Mouse (Mus musculus) thymus, adult 2 months (tissue): ENCODE results near the gene Adm. TPM values are rescaled to one million over a fixed set of nuclear protein-coding genes. Genes with fewer than 3 reads are reported as not detected.
"Not testable (repeated sequence)": the region's sequence is repeated elsewhere in the genome, so short reads cannot be mapped to it uniquely, and the experiment has no call there.

Source experiments
- DNase-seq: peaks from one replicate; pipeline ENCODE4 v3.0.0; 2021
- H3K27ac ChIP-seq: fragments of 200-500 bp; 2 replicates; pipeline ENCODE4 v1.5.1; 2012; ENCODE audit warnings: low read length, control low read depth; ENCODE audit not compliant: control insufficient read depth, insufficient read depth
- H3K27me3 ChIP-seq: fragments of 200-500 bp; 2 replicates; pipeline ENCODE4 v1.6.1; 2012; ENCODE audit warnings: mild to moderate bottlenecking, low read length, moderate library complexity, mixed read lengths; ENCODE audit not compliant: control insufficient read depth, insufficient read depth
- H3K36me3 ChIP-seq: fragments of 200-500 bp; 2 replicates; pipeline ENCODE4 v1.6.1; 2012; ENCODE audit warnings: mild to moderate bottlenecking, low read length, moderate library complexity; ENCODE audit not compliant: control insufficient read depth, insufficient read depth
- H3K4me1 ChIP-seq: fragments of 200-500 bp; replicated peaks from 2 replicates; pipeline ENCODE4 v1.6.1; 2012; ENCODE audit warnings: low read length; ENCODE audit not compliant: control insufficient read depth, insufficient read depth
- H3K4me3 ChIP-seq: fragments of 200-500 bp; 2 replicates; pipeline ENCODE4 v1.5.1; 2012; ENCODE audit warnings: mild to moderate bottlenecking, low read length, control low read depth, moderate library complexity; ENCODE audit not compliant: control insufficient read depth, insufficient read depth
- CTCF ChIP-seq: fragments of 200-500 bp; IDR thresholded peaks from 2 replicates; pipeline ENCODE4 v1.5.1; 2012; ENCODE audit warnings: mild to moderate bottlenecking, control low read depth, low read length, moderate library complexity, borderline replicate concordance; ENCODE audit not compliant: control insufficient read depth, poor library complexity, insufficient read depth; ENCODE audit errors: extremely low read depth
- POLR2A ChIP-seq: fragments of 200-500 bp; IDR thresholded peaks from 2 replicates; pipeline ENCODE4 v1.6.1; 2012; ENCODE audit warnings: mild to moderate bottlenecking, low read length, control low read depth, moderate library complexity; ENCODE audit not compliant: control insufficient read depth, poor library complexity, insufficient read depth; ENCODE audit errors: extremely low read depth
- WGBS: fragments of 180-500 bp; shearing (Covaris S2); methylation state at CpG from one replicate; pipeline ENCODE4 v1.1.7; 2018; 5-methylcytosine and 5-hydroxymethylcytosine counted together
- polyA plus RNA-seq: library from polyadenylated mRNA; depleted of rRNA; stranded (reverse); fragments of >200 nt; gene quantifications from 2 replicates; pipeline ENCODE4 v1.2.3, GENCODE M21; 2012; rRNA removed

Gene Adm
- 12.0 and 14.1 TPM in 2 replicates for polyA plus RNA-seq

DNA sequence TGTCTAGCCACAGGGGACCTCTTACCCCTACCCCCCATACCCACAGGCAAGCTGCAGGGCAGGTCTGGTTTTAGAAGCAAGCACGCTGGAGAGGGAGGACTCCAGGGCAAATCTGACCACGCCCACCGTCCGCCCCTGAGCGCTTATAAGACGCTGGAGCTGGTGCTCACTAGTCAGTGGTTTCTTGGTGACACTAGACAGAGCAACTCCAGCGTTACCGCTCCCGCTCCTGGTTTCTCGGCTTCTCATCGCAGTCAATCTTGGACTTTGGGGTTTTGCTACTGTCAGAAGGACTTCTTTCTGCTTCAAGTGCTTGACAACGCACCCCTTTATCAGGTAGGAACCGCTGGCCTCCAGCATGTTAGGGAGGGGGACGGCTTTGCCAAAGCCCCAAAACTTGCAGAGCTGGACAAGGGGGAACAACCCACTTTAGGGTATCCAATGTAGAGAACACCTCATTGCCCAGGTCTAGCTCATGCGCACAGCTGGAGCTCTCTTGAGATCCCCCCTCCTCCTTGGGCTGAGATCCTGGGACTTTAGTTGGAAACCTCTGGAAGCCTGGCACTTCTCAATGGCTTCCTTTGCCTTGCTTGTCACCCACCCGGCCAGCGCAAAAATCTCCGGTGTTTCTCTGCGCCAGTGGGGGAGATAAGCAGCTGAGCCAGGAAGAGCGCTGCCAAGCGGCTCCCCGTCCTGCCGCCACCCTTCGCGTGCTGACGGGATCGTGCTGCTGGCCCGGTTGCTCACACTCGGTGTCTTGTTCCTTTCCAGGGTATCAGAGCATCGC, at the start of gene Adm:
Gene Adm (plus strand): TSS at position 176 of the 787 bp plus-strand sequence.
- WGBS, result 3% methylated on average over 30 of the region's 30 CpGs

DNA sequence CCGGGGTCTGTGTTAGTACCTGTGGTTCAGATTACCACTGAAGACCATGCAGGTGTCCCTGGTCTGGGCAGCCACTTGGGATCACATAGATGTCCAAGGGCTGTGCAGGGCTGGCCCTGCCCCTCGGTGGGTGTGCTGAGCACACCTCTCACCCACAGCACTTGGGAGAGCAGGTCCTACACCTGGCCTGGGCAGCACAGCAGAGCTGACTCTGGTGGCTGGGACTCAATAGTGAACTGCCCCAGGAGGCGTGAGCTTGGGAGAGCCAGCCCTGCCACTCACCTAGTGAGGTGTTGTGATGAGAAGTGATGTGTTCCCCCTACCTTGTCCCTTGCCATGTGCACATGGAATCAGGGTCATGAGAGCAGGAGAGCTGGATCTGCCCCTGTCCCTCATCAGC, 43.8 kb upstream of the Adm start:
- WGBS, result 96% methylated on average over 3 of the region's 3 CpGs
- Histone ChIP-seq H3K27ac (no peak overlapping the region), H3K36me3 (no peaks in the 10 kb centered on the region), H3K4me1 (no peaks in the 10 kb centered on the region), H3K27me3 (no peaks in the 10 kb centered on the region), H3K4me3 (no peak overlapping the region)
- TF ChIP-seq CTCF (no peak), POLR2A (no peak)
- no peak for DNase-seq

More for the DNA sequence above, at the start of gene Adm:
- Histone ChIP-seq H3K36me3 (no peaks in the 10 kb centered on the region), H3K4me3 (peak within 1 kb of the TSS; percentile 19), H3K27me3 (peaks cover 49% of the 10 kb centered on the region), H3K27ac (no peak within 1 kb of the TSS), H3K4me1 (peaks cover 23% of the 10 kb centered on the region)
- TF ChIP-seq CTCF (no peak), POLR2A (no peak)
- DNase-seq, result peak; percentile 58

DNA sequence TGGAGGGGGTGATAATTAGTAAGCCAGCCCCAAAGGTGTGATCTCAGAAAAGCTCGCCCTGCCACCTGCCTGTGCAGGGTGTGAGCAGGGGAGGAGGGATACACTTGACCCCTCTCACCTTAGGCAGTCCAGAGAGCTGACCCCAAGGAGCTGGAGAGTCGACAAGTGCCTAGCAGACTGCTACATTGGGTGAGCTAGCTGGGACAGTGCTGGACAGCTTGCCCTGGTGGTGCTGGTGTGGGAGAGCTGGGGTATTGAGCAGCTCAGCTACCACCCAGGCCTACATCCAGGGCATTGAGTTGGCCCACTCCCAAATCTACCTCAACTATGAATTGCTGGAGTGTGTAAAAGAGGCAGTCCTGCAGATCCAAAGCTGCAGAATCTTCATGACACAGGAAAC, 43.3 kb upstream of the Adm start:
- WGBS, result 88% methylated on average over 2 of the region's 2 CpGs
- H3K27ac ChIP-seq, result no peak overlapping the region
- no peaks in the 10 kb centered on the region for H3K27me3 ChIP-seq
- H3K4me1 ChIP-seq, result no peaks in the 10 kb centered on the region
- no peak for TF ChIP-seq POLR2A
- TF ChIP-seq CTCF, result no peak
- no peak overlapping the region for H3K4me3 ChIP-seq
- H3K36me3 ChIP-seq, result no peaks in the 10 kb centered on the region
- DNase-seq, result no peak

DNA sequence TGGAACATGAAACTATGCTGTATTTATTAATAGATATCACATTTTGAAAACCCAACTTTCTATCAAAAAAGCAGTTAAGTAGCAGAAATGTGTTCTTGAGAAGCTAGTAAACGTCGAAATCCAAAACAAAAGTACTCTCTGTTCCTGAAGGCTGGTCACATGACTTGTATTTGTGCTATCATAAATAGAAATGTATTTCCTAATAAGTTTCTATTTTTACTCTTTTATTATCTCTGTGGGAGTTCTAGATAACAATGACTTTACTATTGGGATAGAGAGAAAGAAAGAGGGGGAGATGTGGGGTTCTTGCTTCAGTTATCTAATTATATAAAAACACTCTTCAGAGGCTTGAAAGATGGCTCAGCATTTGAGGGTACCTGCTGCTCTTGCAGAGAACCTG, 42.2 kb upstream of the Adm start:
- TF ChIP-seq CTCF (no peak), POLR2A (no peak)
- WGBS, result 86% methylated on average over 2 of the region's 2 CpGs
- H3K4me1 ChIP-seq, result no peaks in the 10 kb centered on the region
- no peak for DNase-seq
- no peaks in the 10 kb centered on the region for H3K27me3 ChIP-seq
- H3K4me3 ChIP-seq, result no peak overlapping the region
- no peaks in the 10 kb centered on the region for H3K36me3 ChIP-seq
- H3K27ac ChIP-seq, result no peak overlapping the region

DNA sequence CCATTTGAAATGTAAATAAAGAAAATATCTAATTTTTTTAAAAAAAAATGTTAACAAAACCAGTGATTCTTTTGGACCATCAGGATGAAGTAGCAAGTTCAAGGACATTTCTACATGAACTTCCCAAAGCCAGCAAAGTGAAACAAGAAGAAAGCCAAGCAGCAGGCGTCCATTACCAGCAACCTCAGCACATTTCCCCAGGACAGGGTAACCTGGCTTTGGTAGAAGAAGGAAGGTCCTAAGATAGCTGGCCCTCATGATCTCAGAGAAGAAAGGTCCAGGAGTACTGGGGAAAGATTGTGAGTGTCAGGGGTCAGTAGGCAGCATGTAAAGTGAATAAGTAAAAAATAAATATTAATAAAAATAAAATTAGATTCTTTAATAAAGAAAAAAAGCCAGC, 39.7 kb upstream of the Adm start:
- H3K27ac ChIP-seq, result no peak overlapping the region
- DNase-seq, result no peak
- H3K36me3 ChIP-seq, result no peaks in the 10 kb centered on the region
- 88% methylated on average over 1 of the region's 1 CpGs for WGBS
- H3K4me1 ChIP-seq, result no peaks in the 10 kb centered on the region
- TF ChIP-seq CTCF, result no peak
- TF ChIP-seq POLR2A, result no peak
- no peaks in the 10 kb centered on the region for H3K27me3 ChIP-seq
- H3K4me3 ChIP-seq, result no peak overlapping the region

DNA sequence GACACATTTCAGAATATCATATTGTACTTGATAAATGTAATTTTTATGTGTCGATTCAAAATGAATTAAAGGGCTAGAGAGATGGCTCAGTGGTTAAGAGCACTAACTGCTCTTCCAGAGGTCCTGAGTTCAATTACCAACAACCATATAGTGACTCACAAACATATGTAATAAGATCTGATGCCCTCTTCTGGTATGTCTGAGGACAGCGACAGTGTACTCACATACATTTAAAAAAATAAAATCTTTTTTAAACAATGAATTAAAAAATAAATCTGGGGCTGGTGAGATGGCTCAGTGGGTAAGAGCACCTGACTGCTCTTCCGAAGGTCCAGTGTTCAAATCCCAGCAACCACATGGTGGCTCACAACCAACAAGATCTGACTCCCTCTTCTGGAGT, 33.5 kb upstream of the Adm start:
- WGBS, result 93% methylated on average over 3 of the region's 3 CpGs
- DNase-seq, H3K4me3 ChIP-seq, H3K27ac ChIP-seq, H3K27me3 ChIP-seq, H3K36me3 ChIP-seq, H3K4me1 ChIP-seq: not testable (repeated sequence)

DNA sequence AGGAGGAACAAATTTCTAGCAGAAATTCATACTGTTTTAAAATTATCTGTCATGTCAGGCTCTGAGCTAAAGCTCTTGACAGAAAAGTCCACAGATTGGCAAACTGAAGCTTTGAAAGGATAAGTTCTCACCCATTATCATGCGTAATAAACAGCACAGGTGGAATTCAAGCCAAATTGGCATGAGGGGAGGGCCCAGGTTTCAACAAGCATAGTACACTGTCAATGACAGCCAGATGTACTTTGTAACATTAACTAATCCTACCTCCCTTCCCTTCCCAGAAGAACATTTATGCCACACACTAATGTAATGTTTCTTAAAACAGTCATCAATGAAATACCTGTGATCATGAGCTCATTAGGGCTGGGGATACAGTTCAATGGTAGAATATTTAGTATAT, 30.3 kb upstream of the Adm start:
- Histone ChIP-seq H3K36me3 (no peaks in the 10 kb centered on the region), H3K4me1 (no peaks in the 10 kb centered on the region), H3K27me3 (no peaks in the 10 kb centered on the region), H3K4me3 (no peak overlapping the region), H3K27ac (no peak overlapping the region)
- WGBS, result 96% methylated on average over 1 of the region's 1 CpGs
- no peak for DNase-seq
- TF ChIP-seq POLR2A, result no peak
- no peak for TF ChIP-seq CTCF
